Mouse (Mus musculus) brain, embryonic 18.5 days (tissue): ENCODE measurements around the gene Ruvbl2.
A peak's percentile ranks its signal among the peaks of the same experiment; 100 is the strongest.

Source experiments
- DNase-seq: peaks from one replicate; pipeline ENCODE4 v3.0.0-alpha.2; 2012; ENCODE audit warnings: low read depth, low spot score

The Ruvbl2 gene

GRCm38 (mm10) chr7:45461326-45461725 is 23.4 kb upstream of the Ruvbl2 start:
- DNase-seq, result no peak

- no peak for DNase-seq
Observed at GRCm38 (mm10) chr7:45460860-45461314, 23.0 kb upstream of the Ruvbl2 start.

DNA sequence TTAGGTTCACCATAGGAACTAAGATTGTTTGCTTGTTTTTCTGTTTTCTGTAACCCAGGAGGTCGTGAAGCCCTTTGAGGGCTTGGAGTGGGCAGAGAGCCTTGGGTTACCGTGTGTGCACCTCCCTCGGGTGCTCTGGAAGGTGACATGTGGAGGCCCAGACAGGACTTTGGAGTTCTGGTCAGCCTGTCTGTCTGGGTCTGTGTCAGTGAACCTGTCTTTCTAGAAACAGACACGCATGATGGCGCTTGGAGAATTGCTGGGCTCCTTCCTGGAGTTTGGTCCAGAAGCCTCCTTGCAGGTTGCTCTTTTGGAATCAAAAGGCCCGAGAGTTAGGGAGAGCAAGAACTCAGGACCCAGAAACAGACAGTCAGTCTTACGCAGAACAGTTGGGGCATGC is 22.5 kb upstream of the Ruvbl2 start:
- DNase-seq, result no peak

DNA sequence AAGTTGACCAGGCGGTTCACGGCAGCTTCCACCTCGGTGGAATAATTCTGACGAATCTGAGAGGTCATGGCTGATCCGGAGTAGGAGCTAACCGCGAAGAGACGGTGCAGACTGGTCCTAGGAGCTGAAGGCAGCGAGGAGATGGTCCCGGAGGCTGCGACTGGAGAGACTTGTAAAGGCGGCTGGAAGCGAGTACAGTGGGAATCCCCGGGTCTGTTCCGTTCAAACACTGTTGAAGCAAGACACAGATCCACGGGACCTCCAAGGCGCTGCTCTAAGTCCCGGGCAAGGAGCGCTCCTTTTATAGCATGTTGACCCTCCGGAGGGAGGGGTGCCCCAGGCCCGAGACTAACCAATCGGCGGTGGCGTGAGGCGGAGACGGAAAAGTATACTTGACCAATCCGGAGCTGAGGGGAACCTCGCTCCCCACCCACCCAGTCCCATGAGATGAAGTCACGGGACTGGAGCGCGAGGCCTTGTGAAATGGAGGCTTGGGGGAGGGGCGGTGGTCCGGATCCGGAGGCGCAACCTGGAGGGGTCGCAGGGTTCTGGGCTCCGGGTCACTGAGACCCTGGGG is 21.8 kb upstream of the Ruvbl2 start, which contains the start of gene Ftl1:
Gene Ftl1, minus strand, starts transcription at position 321 of the 577 bp plus-strand sequence.
- DNase-seq, result peak; percentile 99

GRCm38 (mm10) chr7:45458748-45459563 is 21.1 kb upstream of the Ruvbl2 start:
- DNase-seq, result peak; percentile 65

GRCm38 (mm10) chr7:45457204-45458060 is 19.5 kb upstream of the Ruvbl2 start:
- DNase-seq, result no peak

GRCm38 (mm10) chr7:45456721-45457203 is 18.9 kb upstream of the Ruvbl2 start:
- DNase-seq, result no peak

GRCm38 (mm10) chr7:45455932-45456696 is 18.2 kb upstream of the Ruvbl2 start:
- no peak for DNase-seq

- DNase-seq, result no peak
Observed at GRCm38 (mm10) chr7:45454971-45455370, 17.1 kb upstream of the Ruvbl2 start.

DNA sequence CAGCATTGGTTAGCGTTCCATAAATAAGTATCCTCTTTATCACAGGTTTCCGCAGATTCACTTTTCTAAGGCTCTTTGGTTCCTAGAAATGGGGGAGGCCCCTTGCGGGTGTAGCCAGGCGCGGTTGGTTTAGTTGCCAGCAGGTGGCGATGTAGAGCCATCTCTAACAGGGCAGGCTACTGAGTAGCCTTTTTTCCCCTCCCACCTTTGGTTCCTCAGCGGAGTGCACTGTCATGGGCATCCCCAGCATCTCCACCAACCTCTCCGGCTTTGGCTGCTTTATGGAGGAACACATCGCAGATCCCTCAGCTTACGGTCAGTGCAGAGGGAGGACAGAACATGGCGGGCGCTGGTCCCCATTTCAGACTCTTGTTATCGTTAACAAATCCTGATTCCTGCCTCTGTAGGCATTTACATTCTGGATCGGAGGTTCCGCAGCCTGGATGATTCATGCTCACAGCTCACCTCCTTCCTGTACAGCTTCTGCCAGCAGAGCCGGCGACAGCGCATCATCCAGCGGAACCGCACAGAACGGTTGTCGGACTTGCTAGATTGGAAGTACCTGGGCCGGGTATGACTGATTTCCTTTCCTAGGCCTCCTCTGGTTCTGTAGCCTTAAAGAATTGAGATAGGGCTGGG is 13.6 kb upstream of the Ruvbl2 start:
- no peak for DNase-seq

DNA sequence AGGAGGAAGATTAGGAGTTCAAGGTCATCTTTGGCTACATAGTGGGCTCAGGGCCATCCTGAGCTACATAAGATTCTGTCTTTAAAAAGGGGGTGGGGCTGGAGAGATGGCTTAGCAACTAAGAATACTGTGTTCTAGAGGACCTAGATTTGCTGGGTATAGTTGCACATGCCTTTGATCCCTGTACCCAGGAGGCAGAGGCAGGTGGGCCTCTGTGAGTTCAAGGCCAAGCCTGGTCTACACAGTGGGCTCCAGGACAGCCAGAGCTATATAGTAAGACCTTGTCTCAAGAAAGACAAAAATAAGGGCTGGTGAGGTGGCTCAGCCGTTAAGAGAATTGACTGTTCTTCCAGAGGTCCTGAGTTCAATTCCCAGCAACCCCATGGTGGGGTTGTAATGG is 12.1 kb upstream of the Ruvbl2 start:
- DNase-seq, result no peak

DNA sequence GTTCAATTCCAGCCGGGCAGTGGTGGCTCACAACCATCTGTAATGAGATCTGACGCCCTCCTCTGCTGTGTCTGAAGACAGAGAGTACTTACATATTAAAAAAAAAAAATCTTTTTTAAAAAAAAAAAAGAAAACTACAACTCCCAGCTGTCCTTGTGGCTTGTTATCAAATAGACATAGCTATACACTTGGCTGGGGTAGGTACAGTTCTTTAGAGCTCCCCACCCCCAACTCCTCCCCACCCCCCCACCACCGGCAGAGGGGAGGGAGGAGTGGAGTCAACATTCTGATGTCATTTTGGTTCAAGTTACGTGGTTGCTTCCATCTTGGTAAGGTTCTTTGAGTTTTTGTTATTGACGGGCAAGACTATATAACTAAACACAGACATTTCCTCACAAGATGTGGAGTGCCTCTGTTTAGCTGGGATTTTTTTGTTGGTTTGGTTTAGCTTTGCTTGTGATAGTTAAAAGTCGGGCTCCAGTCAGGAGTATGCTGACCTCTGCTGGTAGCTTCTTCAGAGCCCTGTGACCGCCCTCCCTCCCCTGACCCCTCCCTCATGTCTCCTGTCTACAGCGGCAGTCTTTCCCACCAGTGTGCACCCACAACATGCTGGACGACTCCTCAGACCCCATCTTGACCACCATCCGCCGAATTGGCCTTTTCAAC is 9.6 kb upstream of the Ruvbl2 start:
- no peak for DNase-seq

GRCm38 (mm10) chr7:45446589-45446988 is 8.7 kb upstream of the Ruvbl2 start:
- no peak for DNase-seq

DNA sequence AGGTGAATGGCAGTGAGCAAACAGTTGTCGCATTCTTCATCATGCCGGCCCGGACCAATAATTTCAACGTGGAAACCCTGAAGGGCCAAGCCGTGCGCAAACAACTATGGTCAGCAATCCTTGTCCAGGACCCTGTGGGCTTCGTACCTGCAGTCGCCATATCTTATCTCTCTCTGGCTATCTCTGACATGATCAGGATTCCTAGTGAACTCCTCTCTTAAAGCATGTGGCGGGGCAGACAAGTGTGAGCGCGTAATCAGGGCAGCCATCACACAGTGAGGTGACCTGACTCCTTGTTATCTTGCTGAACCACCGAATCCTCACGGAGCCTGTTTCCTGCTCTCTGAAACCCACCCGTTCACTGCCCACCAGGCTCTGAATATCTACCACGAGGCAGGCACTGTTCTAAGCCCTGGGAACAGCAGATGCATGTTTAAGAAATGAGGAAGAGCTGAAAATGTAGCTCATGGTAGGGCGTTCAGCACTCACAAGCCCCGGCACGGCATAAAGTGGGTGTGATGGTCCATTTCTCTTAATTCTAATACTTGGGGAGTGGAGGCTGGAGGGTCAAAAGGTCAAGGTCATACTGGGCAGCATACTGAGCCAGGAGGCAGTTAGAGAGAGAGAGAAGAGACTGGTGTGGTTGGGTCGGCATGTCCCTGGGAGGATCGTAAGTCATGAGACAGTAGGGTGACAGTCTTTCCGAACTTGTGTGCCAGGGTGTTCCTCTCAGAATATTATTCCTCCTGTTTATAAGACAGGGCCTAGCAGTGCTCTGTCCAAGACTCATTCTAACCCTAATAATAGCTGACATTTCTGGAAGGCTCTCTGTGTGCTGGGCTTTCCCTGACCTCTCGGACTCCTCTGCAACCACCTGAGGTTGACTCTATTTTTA is 5.9 kb upstream of the Ruvbl2 start:
- no peak for DNase-seq

GRCm38 (mm10) chr7:45437046-45437445 is 850 bp downstream of the Ruvbl2 start:
- DNase-seq, result no peak

DNA sequence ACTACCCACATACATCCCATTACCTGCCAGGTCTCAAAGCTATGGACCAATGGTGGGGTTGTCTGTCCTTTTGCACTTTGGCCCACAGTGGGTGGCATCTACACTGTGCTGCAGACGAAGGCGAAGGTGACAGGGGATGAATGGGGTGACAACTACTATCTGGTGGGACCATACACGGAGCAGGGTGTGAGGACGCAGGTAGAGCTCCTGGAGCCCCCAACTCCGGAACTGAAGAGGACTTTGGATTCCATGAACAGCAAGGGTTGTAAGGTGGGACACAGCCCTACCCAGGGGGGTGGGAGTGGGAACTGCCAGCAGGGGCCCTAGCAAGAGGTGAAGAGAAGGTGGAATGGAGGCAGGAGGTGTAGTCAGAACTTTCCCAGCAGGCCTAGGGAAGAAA is 1.5 kb downstream of the Ruvbl2 start:
- no peak for DNase-seq

DNA sequence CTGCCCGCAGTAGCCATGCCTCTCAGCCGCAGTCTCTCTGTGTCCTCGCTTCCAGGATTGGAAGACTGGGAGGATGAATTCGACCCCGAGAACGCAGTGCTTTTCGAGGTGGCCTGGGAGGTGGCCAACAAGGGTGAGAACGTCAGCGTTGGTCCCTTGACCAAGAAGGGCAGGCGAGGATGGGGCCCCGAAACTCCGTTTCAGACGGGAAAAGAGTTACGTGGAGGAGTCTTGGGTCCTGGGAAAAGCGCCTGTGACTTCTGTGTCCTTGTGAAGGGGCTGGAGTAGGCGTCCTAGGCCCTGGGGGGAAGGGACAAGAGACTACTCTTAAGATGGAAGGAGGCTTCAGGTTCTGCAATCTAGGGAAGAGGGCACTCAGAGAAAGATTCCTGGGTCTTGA is 2.9 kb downstream of the Ruvbl2 start:
- no peak for DNase-seq

DNA sequence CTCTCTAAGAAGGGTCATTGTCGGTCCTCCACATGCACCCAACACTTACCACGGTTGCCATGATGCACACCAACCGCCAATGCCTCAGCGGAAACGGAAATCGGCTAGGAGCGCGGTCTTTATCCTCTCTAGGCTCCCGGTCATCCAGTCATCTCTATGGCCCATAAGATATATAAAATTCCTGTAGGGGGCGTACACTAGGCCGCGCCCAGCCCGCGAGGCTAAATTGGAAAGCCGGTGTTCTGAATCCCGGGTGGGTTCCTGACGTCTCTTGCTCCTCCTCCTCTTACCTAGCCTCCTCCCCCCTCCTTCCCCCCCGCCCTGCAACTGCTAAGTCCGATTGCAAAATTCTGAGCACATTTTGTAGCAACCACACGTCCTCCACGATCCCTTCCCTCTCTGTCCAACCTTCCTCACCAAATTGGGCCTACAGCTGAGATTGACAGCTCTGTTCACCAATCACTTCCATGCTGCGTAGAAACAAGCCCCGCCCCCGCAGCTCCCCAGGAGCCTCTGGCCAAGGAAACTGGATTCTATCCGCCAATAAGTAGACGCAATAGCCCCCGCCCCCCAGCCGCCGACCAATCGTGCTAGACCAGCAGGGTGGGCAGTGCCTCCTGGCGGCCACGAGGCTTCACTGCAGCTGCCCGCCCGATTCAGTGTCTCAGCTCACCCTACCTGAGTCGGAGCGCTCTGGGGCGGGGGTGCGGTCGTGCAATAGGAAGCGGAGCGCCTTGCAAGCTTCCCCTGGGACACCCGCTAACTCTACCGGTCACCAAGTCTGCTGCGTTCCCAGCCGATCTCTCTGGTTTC is 3.5 kb downstream of the Ruvbl2 start, which contains the start of gene Gys1:
Gene Gys1, plus strand, starts transcription at position 642 of the 813 bp plus-strand sequence.
- DNase-seq, result peak; percentile 100
